Mouse (Mus musculus) small intestine, adult 2 months (tissue): ENCODE data around the gene Jarid2. TPM values are rescaled to one million over a fixed set of nuclear protein-coding genes. Genes with fewer than 3 reads are reported as not detected.
"Not testable (repeated sequence)": the region's sequence is repeated elsewhere in the genome, so short reads cannot be mapped to it uniquely, and the experiment has no call there.

Experiments
- H3K27ac ChIP-seq: fragments of 200-500 bp; 2 replicates; pipeline ENCODE4 v1.5.1; 2012; ENCODE audit warnings: low read depth, low read length, control low read depth, inconsistent platforms; ENCODE audit not compliant: insufficient read depth
- H3K27me3 ChIP-seq: fragments of 200-500 bp; 2 replicates; pipeline ENCODE4 v1.6.1; 2012; ENCODE audit warnings: mild to moderate bottlenecking, moderate library complexity, low read length, inconsistent platforms; ENCODE audit not compliant: control insufficient read depth, insufficient read depth
- H3K36me3 ChIP-seq: fragments of 200-500 bp; 2 replicates; pipeline ENCODE4 v1.6.1; 2012; ENCODE audit warnings: mild to moderate bottlenecking, low read length, control low read depth, inconsistent platforms; ENCODE audit not compliant: control insufficient read depth, insufficient read depth
- H3K4me1 ChIP-seq: fragments of 200-500 bp; 2 replicates; pipeline ENCODE4 v1.6.1; 2012; ENCODE audit warnings: low read length, inconsistent platforms, mixed read lengths; ENCODE audit not compliant: control insufficient read depth, insufficient read depth, insufficient read length
- H3K4me3 ChIP-seq: fragments of 200-500 bp; 2 replicates; pipeline ENCODE4 v1.5.1; 2012; ENCODE audit warnings: low read depth, mild to moderate bottlenecking, control low read depth, inconsistent platforms, low read length, moderate library complexity
- CTCF ChIP-seq: fragments of 200-500 bp; IDR thresholded peaks from 2 replicates; pipeline ENCODE4 v1.5.1; 2012; ENCODE audit warnings: low read depth, mild to moderate bottlenecking, control low read depth, inconsistent platforms, low read length, moderate library complexity, mixed read lengths; ENCODE audit not compliant: insufficient replicate concordance, insufficient read length; ENCODE audit errors: extremely low read depth
- POLR2A ChIP-seq: fragments of 200-500 bp; IDR thresholded peaks from 2 replicates; pipeline ENCODE4 v1.6.1; 2012; ENCODE audit warnings: low read depth, mild to moderate bottlenecking, control low read depth, inconsistent platforms, low read length, moderate library complexity
- WGBS: fragments of 180-500 bp; shearing (Covaris S2); methylation state at CpG from one replicate; pipeline ENCODE4 v1.1.7; 2018; 5-methylcytosine and 5-hydroxymethylcytosine counted together
- polyA plus RNA-seq: library from polyadenylated mRNA; depleted of rRNA; stranded (reverse); fragments of >200 nt; gene quantifications from 2 replicates; pipeline ENCODE4 v1.2.3, GENCODE M21; 2012

Gene Jarid2
- polyA plus RNA-seq, 1 experiment: 9.5 TPM

DNA sequence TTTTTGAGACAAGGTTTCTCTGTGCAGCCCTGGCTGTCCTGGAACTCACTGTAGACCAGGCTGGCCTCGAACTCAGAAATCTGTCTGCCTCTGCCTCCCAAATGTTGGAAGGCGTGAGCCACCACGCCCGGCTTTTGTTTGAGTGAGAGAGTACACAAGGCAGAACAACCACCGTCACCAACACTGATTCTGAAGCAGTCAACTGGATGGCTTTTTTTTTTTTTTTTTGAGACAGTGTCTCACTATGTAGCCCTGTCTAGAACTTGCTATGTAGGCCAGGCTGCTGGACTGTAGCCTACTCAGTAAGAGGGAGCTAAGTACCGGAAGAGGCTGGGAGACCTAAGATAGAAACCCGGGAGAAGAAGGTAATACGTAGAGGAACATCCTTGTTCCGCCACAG is 11.4 kb upstream of the Jarid2 start:
- TF ChIP-seq POLR2A (no peak), CTCF (no peak)
- H3K27me3 ChIP-seq: no peaks in the 10 kb centered on the region
- 89% methylated on average over 9 of the region's 9 CpGs for WGBS

DNA sequence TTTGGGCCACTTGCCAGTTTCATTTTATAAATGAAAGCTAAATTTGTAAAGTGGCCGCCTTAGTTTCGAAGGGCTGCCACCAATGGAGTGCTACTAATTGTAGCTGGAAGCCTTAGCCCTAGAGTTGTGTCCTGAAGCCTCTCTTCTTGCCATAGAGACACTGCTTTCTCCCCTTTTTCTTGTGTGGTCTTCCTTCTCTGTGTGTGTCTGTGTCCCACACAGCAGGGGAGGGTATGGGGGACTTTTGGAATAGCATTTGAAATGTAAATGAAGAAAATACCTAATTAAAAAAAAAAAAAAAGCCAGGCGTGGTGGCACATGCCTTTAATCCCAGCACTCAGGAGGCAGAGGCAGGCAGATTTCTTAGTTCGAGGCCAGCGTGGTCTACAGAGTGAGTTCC is 10.8 kb upstream of the Jarid2 start:
- H3K27me3 ChIP-seq, H3K4me1 ChIP-seq, H3K36me3 ChIP-seq, H3K27ac ChIP-seq, H3K4me3 ChIP-seq: not testable (repeated sequence)
- WGBS: 92% methylated on average over 5 of the region's 5 CpGs

More for the DNA sequence above, 11.4 kb upstream of the Jarid2 start:
- H3K27ac ChIP-seq: no peak overlapping the region
- H3K4me3 ChIP-seq: no peak overlapping the region
- H3K36me3 ChIP-seq: no peaks in the 10 kb centered on the region
- H3K4me1 ChIP-seq: no peaks in the 10 kb centered on the region

DNA sequence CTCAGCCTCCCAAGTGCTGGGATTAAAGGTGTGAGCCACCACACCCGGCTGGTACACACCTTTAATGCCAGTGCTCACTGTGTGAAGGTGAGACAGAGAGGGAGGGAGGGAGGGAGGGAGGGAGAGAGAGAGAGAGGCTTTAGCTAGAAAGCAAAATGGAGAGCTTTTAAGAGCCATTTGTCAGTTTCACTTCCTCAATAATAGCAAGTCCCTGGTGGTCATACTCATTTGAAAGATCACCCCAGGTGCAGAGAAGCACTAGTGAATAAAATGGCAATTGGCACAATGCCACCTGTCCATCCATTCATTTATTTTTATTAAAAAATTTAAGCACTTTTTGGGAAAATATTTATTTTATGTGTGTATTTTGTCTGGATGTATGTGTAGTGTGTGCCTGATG is 9.2 kb upstream of the Jarid2 start:
- Histone ChIP-seq H3K4me1 (no peaks in the 10 kb centered on the region), H3K4me3 (no peak overlapping the region), H3K27me3 (no peaks in the 10 kb centered on the region), H3K36me3 (no peaks in the 10 kb centered on the region), H3K27ac (no peak overlapping the region)
- WGBS: 83% methylated on average over 1 of the region's 1 CpGs
- no peak for TF ChIP-seq POLR2A
- TF ChIP-seq CTCF: no peak

DNA sequence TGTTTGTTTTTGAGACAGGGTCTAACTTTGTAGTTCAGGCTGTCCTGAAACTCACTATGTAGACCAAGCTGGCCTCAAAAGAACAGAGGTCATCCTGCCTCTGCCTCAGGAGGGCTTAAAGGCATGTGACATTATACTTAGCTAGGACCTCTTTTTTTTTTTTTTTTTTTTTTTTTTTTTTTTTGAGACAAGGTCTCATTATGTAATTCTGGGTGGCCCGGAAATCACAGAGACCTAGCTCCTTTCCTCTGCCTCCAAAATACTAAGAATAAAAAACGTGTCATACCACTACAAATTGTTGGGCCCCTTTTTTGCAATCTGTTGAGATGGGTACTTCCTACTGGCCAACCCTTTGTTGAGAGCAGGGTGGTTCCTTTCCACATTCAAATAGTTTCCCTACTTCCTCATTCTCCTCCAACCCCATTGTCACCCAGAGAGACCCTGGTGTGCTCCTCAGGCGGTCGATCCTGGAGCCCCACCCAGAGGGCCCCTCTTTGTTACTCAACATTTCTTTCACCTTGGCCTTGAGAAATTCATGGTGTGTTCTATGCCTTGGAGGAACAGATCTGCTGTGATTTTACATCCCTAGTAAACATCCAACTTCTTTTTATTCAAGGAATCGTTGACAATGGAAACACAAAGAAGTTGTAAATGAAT is 7.3 kb upstream of the Jarid2 start:
- TF ChIP-seq POLR2A (no peak), CTCF (no peak)
- H3K27ac ChIP-seq: no peak overlapping the region
- H3K27me3 ChIP-seq: no peaks in the 10 kb centered on the region
- H3K4me1 ChIP-seq: no peaks in the 10 kb centered on the region
- WGBS: 57% methylated on average over 5 of the region's 5 CpGs
- H3K36me3 ChIP-seq: no peaks in the 10 kb centered on the region
- H3K4me3 ChIP-seq: no peak overlapping the region

DNA sequence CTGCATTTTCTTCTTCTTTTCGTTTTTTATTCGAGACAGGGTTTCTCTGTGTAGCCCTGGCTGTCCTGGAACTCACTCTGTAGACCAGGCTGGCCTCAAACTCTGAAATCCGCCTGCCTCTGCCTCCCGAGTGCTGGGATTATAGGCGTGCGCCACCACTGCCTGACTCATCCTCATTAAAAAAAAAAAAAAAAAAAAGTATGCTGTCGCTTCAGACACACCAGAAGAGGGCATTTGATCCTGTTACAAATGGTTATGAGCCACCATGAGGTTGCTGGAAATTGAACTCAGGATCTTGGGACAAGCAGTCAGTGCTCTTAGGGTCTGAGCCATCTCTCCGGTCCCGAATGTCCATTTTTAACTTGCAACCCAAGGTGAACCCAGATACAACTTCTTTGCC is 5.8 kb upstream of the Jarid2 start:
- H3K27ac ChIP-seq: not testable (repeated sequence)

DNA sequence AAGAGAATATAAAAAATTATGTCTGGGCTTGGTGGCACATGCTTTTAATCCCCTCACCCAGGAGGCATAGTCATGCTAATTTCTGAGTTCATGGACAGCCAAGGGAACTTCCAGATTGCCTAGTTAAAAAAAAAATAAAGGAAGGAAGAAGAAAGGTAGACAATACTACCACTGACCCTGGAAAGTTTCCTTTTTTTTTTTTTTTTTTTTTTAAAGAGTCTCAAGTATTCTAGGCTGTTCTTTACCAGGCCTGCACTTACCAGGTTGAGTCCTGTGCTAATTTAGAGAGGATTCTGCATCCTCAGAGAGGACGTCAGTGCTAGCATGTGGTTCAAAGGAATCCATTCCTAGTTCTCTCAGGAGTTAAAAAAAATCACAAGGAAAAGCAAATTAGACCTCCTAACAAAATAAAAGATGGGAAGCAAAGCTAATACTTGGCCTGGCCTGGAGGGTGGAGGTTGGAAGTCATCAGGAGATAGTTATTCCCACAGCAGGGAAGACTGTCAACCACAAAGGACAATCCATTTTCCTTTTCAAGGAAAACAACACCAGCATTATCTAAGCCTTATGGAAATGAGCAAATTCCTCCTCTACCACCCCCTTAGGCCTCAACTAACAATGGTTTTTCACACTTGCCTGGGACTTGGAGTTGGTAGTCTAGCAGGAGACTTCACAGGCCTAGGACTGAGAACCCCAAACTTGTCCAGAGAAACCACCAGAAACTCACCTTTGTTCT is 961 bp upstream of the Jarid2 start:
- H3K4me1 ChIP-seq: 0 out of 2 replicates have a peak, but pooled peaks cover 2% of the 10 kb centered on the region
- H3K27me3 ChIP-seq: no peaks in the 10 kb centered on the region
- H3K36me3 ChIP-seq: no peaks in the 10 kb centered on the region
- H3K27ac ChIP-seq: no peak overlapping the region
- 95% methylated on average over 1 of the region's 1 CpGs for whole genome bisulfite sequencing
- no peak overlapping the region for H3K4me3 ChIP-seq
- TF ChIP-seq POLR2A (no peak), CTCF (no peak)

More for the DNA sequence above, 5.8 kb upstream of the Jarid2 start:
- WGBS: 89% methylated on average over 9 of the region's 9 CpGs
- not testable (repeated sequence) for H3K4me3 ChIP-seq, H3K4me1 ChIP-seq, H3K36me3 ChIP-seq, H3K27me3 ChIP-seq

DNA sequence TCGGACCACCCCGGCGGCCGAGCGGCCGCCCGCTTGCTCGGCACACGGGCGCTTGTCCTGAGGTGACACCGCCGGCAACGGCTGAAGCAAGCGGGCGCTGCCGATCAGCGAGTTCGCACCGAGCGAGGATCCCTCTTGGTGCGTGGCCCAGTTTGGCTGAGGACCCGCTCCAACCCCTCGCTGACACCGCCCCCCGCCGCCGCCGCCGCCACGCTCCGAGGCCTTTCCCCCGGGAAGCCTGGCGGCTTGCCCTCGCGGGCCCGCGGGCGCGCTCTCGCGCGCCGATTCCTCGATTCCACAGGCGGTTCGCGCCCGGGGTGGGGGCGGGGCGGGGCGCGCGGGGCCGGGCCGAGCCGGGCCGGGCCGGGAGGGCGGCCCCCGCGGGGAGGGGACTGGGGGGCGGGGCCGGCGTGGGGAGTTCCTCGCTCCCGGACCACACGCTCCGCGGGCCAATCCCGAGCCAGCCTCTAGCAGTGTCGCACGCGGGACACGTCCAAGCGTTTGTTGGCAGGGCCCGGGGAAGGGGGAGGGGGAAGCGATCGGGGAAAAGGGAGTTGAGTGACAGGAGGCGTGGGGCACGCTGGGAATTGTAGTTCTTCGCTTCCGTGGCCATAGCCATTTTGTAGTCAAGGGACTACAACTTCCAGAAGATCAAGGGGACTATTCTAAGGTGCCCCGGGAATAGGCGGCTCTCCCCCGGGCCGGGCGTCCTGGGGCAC is 1.0 kb downstream of the Jarid2 start:
- Histone ChIP-seq H3K27ac (peak overlapping the region; percentile 99), H3K4me3 (peak overlapping the region; percentile 95), H3K4me1 (peaks cover 6% of the 10 kb centered on the region; the same call in 1 of the 2 replicates), H3K36me3 (no peaks in the 10 kb centered on the region), H3K27me3 (no peaks in the 10 kb centered on the region)
- under 1% methylated on average over 80 of the region's 87 CpGs for WGBS
- peak; percentile 57; the same call in 1 of the 2 replicates for TF ChIP-seq POLR2A
- TF ChIP-seq CTCF: no peak
